Mouse (Mus musculus): ENCODE results near the gene Inka2. TPM values are rescaled to one million over a fixed set of nuclear protein-coding genes. Genes with fewer than 3 reads are reported as not detected.

Inka2 gene
- polyA plus RNA-seq, 1 experiment from 2014 or later, result 4.8 TPM

DNA sequence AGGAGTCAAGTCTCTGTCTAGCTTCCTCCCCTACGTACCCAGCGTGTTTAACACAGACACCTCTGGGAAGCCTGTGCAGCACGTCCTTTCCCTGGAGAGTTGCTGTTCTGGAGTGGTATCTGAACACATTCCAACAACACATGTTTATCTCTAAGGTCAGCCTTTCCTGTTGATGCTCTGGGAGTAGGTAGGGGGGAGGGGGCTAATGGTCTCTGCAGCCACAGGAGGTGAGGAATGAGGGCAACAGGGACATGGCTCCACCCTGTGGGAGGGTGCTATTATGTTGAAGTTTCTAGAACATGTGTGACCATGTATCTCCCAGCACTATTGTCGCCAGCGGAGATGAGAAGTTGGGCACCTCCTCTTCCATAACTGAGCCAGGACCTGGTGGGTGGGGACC is 3.0 kb upstream of the Inka2 start:
- Histone ChIP-seq H3K36me3 (no peaks in the 10 kb centered on the region), H3K9me3 (no peaks in the 10 kb centered on the region), H3K4me3 (no peak overlapping the region), H3K9ac (no peak overlapping the region), H3K27ac (replicated peaks) (no peak overlapping the region), H3K4me1 (replicated peaks) (peaks cover 38% of the 10 kb centered on the region), H3K27me3 (peaks cover 43% of the 10 kb centered on the region), H3K4me2 (no peak overlapping the region)
- ATAC-seq (ENCODE audit: low read depth), result no peak
- WGBS, result 66% methylated on average over 5 of the region's 5 CpGs

- Histone ChIP-seq H3K27me3 (peaks cover 50% of the 10 kb centered on the region), H3K4me3 (no peak overlapping the region), H3K9me3 (no peaks in the 10 kb centered on the region), H3K4me2 (peak overlapping the region; percentile 91; the same call in 1 of the 2 replicates), H3K27ac (replicated peaks) (no peak overlapping the region), H3K4me1 (replicated peaks) (peaks cover 44% of the 10 kb centered on the region), H3K36me3 (no peaks in the 10 kb centered on the region), H3K9ac (no peak overlapping the region)
- WGBS, result 51% methylated on average over 6 of the region's 6 CpGs
- ATAC-seq (ENCODE audit: low read depth), result no peak
These were observed 828 bp upstream of the Inka2 start for GRCm38 (mm10) chr3:105703571-105703970.

DNA sequence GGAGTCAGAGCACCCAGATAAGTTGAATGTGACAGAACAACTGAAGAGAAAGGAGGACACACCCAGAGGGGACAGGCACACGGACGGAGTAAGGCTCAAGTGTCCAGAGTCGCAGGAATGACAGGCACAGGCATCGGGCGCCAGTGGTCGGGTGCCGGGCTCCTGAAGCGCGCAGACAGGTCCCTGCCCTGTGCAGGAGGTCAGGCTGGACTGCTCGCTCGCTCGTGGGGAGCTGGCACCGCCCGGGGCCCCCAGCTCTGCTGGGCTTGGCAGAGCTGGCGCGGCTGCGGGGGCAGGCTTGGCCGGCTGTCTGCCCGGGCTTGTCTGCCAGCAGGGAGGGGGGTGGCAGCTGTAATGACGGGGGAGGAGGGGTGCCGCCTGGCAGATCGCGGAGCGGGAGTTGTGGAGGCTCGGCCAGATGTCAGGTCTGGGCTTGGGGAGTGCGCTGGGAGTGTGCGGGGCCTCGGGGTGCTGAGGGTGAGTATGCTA is 706 bp downstream of the Inka2 start:
- no peaks in the 10 kb centered on the region for H3K36me3 ChIP-seq
- peak; percentile 72 for ATAC-seq (ENCODE audit: low read depth)
- peaks cover 50% of the 10 kb centered on the region for H3K27me3 ChIP-seq
- no peaks in the 10 kb centered on the region for H3K9me3 ChIP-seq
- H3K4me3 ChIP-seq, result peak overlapping the region; percentile 52
- H3K27ac ChIP-seq (replicated peaks), result peak overlapping the region; percentile 46; the same call in 1 of the 2 replicates
- peak overlapping the region; percentile 91 for H3K4me2 ChIP-seq
- peaks cover 47% of the 10 kb centered on the region for H3K4me1 ChIP-seq (replicated peaks)
- WGBS, result under 1% methylated on average over 28 of the region's 28 CpGs
- peak overlapping the region; percentile 74 for H3K9ac ChIP-seq

DNA sequence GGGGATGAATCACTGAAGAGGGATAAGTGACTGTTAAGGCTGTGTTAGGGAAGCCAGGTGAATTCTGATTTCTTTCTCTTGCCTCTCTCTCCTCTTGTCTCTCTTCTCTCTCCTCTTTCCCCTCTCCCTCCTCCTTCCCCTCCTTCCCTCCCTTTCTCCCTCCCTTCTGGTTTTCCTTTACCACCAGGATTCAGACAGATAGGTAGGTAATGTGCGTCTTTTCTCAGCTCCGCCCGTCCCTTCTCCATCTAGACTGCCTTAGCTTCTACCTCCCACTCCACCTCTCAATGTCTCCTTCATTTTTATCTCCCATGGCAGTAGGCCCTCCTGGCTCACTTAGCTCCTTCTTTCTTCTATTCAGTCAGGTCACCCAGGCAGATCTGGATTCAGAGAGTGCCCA is 1.2 kb downstream of the Inka2 start:
- Histone ChIP-seq H3K4me3 (peak overlapping the region; percentile 52), H3K27me3 (peaks cover 50% of the 10 kb centered on the region), H3K4me2 (peak overlapping the region; percentile 91), H3K36me3 (no peaks in the 10 kb centered on the region), H3K4me1 (replicated peaks) (peaks cover 52% of the 10 kb centered on the region), H3K9ac (peak overlapping the region; percentile 74), H3K27ac (replicated peaks) (0 out of 2 replicates have a peak overlapping the region, but pooled peaks have one; percentile 10), H3K9me3 (no peaks in the 10 kb centered on the region)
- 18% methylated on average over 3 of the region's 3 CpGs for WGBS
- no peak for ATAC-seq (ENCODE audit: low read depth)

GRCm38 (mm10) chr3:105706366-105707020 is 2.1 kb downstream of the Inka2 start:
- 36% methylated on average over 4 of the region's 4 CpGs for WGBS

GRCm38 (mm10) chr3:105707590-105707989 is 3.2 kb downstream of the Inka2 start:
- Histone ChIP-seq H3K27ac (replicated peaks) (0 out of 2 replicates have a peak overlapping the region, but pooled peaks have one; percentile 10), H3K9me3 (no peaks in the 10 kb centered on the region), H3K4me3 (0 out of 2 replicates have a peak overlapping the region, but pooled peaks have one; percentile 3), H3K9ac (no peak overlapping the region), H3K27me3 (peaks cover 36% of the 10 kb centered on the region), H3K36me3 (no peaks in the 10 kb centered on the region), H3K4me2 (peak overlapping the region; percentile 91; the same call in 1 of the 2 replicates), H3K4me1 (replicated peaks) (peaks cover 55% of the 10 kb centered on the region)
- ATAC-seq (ENCODE audit: low read depth), result no peak
- 28% methylated on average over 7 of the region's 7 CpGs for WGBS

More at GRCm38 (mm10) chr3:105706366-105707020, 2.1 kb downstream of the Inka2 start:
- peak overlapping the region; percentile 52 for H3K4me3 ChIP-seq
- no peaks in the 10 kb centered on the region for H3K36me3 ChIP-seq
- peaks cover 55% of the 10 kb centered on the region for H3K4me1 ChIP-seq (replicated peaks)
- peak overlapping the region; percentile 91 for H3K4me2 ChIP-seq
- peaks cover 46% of the 10 kb centered on the region for H3K27me3 ChIP-seq
- ATAC-seq (ENCODE audit: low read depth), result no peak
- peak overlapping the region; percentile 74; the same call in 1 of the 2 replicates for H3K9ac ChIP-seq
- H3K27ac ChIP-seq (replicated peaks), result 0 out of 2 replicates have a peak overlapping the region, but pooled peaks have one; percentile 18
- H3K9me3 ChIP-seq, result no peaks in the 10 kb centered on the region

DNA sequence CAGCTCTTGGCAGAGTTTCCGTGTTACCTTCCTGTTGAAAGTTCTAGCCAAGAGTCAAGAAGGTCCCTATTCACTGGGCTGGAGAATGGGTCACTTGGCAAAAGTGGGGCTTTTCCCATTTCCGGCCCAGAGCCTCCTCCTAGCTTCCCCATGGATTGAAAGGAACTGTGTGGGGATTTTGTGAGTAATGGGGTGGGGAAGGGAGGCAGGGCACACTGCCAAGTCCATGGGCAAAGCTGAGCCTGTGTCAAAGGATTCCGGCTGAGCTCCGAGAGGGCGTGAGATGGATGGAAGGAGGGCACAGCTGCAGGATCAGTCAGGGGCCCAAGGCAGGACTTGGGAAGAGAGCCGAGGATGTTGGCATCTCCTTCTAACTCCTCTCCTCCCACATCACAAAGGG is 5.8 kb downstream of the Inka2 start:
- peaks cover 21% of the 10 kb centered on the region for H3K27me3 ChIP-seq
- ATAC-seq (ENCODE audit: low read depth), result peak; percentile 58; the same call in 1 of the 2 replicates
- no peaks in the 10 kb centered on the region for H3K36me3 ChIP-seq
- no peak overlapping the region for H3K9ac ChIP-seq
- 0 out of 2 replicates have a peak overlapping the region, but pooled peaks have one; percentile 34 for H3K27ac ChIP-seq (replicated peaks)
- no peak overlapping the region for H3K4me3 ChIP-seq
- 43% methylated on average over 6 of the region's 6 CpGs for WGBS
- H3K4me2 ChIP-seq, result no peak overlapping the region; the same call in 1 of the 2 replicates
- peaks cover 57% of the 10 kb centered on the region for H3K4me1 ChIP-seq (replicated peaks)
- H3K9me3 ChIP-seq, result no peaks in the 10 kb centered on the region

DNA sequence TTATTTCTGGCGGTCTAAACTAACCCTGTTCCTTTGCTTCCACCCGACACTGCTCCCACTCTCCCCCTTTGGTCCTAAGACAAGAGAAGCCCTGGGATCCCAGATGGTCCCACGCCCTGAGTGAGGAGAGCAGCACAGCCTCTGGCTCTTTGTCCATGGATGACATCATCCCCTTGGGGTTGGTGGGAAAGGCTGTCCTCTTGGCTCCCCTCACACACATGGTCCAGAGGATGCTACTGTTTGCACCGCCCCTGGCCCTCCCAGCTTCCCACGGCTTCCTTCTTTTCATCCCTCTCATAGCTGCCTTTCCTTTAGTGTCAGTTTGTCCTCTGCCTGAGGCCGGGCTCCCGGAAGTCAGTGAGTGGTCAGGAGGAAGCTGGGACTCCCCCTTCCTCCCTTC is 7.3 kb downstream of the Inka2 start:
- H3K4me2 ChIP-seq, result no peak overlapping the region
- H3K9ac ChIP-seq, result no peak overlapping the region
- peaks cover 51% of the 10 kb centered on the region for H3K4me1 ChIP-seq (replicated peaks)
- peak overlapping the region; percentile 4; the same call in 1 of the 2 replicates for H3K27ac ChIP-seq (replicated peaks)
- no peaks in the 10 kb centered on the region for H3K36me3 ChIP-seq
- no peak overlapping the region for H3K4me3 ChIP-seq
- ATAC-seq (ENCODE audit: low read depth), result no peak
- WGBS, result 63% methylated on average over 7 of the region's 7 CpGs
- H3K27me3 ChIP-seq, result peaks cover 9% of the 10 kb centered on the region
- no peaks in the 10 kb centered on the region for H3K9me3 ChIP-seq

DNA sequence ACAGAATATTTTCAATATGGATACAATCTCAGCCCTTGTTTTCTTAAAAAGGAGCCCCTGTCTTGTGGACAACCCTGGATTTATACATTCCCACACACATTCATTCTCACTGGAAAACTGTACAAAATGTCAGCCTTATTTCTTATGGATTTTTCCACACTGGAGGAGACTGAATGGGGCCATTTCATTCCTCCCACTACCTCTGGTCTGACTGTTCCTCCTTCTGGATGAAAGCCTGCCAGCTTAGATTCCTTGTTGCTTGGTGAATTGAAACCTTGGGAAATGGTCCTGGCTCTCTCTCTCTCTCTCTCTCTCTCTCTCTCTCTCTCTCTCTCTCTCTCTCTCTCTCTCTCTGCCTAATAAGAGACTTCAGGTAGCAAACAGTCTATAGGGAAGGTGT is 8.4 kb downstream of the Inka2 start:
- no peak for ATAC-seq (ENCODE audit: low read depth)
- no peaks in the 10 kb centered on the region for H3K36me3 ChIP-seq
- no peak overlapping the region for H3K4me2 ChIP-seq
- H3K27ac ChIP-seq (replicated peaks), result peak overlapping the region; percentile 46
- no peak overlapping the region for H3K9ac ChIP-seq
- no peaks in the 10 kb centered on the region for H3K9me3 ChIP-seq
- peaks cover 52% of the 10 kb centered on the region for H3K4me1 ChIP-seq (replicated peaks)
- H3K27me3 ChIP-seq, result no peaks in the 10 kb centered on the region
- no peak overlapping the region for H3K4me3 ChIP-seq

GRCm38 (mm10) chr3:105714091-105714819 is 9.9 kb downstream of the Inka2 start:
- 0 out of 2 replicates have a peak overlapping the region, but pooled peaks have one; percentile 38 for H3K9ac ChIP-seq
- H3K4me1 ChIP-seq (replicated peaks), result peaks cover 59% of the 10 kb centered on the region
- WGBS, result 27% methylated on average over 8 of the region's 8 CpGs
- no peak overlapping the region for H3K4me3 ChIP-seq
- H3K9me3 ChIP-seq, result no peaks in the 10 kb centered on the region
- H3K27me3 ChIP-seq, result no peaks in the 10 kb centered on the region
- H3K27ac ChIP-seq (replicated peaks), result peak overlapping the region; percentile 79
- peak; percentile 17; the same call in 1 of the 2 replicates for ATAC-seq (ENCODE audit: low read depth)
- H3K4me2 ChIP-seq, result no peak overlapping the region
- no peaks in the 10 kb centered on the region for H3K36me3 ChIP-seq

DNA sequence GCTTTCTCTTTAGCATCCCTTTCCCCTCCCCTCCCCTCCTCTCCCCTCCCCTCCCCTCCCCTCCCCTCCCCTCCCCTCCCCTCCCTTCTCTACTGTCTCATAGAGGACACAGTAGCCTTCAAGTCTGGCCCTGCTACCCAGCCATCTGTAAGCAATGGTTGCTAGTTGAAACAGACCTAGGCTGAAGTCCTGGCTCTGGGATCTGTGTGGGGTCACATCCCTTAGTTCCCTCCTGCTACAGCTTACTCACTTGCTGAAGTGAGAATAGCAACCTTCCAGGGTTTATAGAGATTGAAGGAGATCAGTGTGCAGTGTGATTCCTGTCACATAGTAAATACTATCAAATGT is 10.4 kb downstream of the Inka2 start:
- Histone ChIP-seq H3K9ac (no peak overlapping the region), H3K9me3 (no peaks in the 10 kb centered on the region), H3K27ac (replicated peaks) (no peak overlapping the region), H3K4me1 (replicated peaks) (peaks cover 59% of the 10 kb centered on the region), H3K27me3 (no peaks in the 10 kb centered on the region), H3K4me3 (no peak overlapping the region), H3K4me2 (no peak overlapping the region), H3K36me3 (no peaks in the 10 kb centered on the region)
- no peak for ATAC-seq (ENCODE audit: low read depth)

- H3K27ac ChIP-seq (replicated peaks), result peak overlapping the region; percentile 19; the same call in 1 of the 2 replicates
These were observed 12.1 kb downstream of the Inka2 start for GRCm38 (mm10) chr3:105716353-105717000.

More at GRCm38 (mm10) chr3:105716353-105717000, 12.1 kb downstream of the Inka2 start:
- Histone ChIP-seq H3K36me3 (no peaks in the 10 kb centered on the region), H3K4me3 (no peak overlapping the region), H3K9me3 (no peaks in the 10 kb centered on the region), H3K9ac (no peak overlapping the region), H3K4me1 (replicated peaks) (peaks cover 49% of the 10 kb centered on the region), H3K4me2 (no peak overlapping the region), H3K27me3 (no peaks in the 10 kb centered on the region)
- WGBS, result 67% methylated on average over 18 of the region's 18 CpGs
- no peak for ATAC-seq (ENCODE audit: low read depth)

Measured in neural tube, embryonic 13.5 days (tissue).